ENCODE assay signal across 16 mouse cellular contexts in the genomic region with DNA sequence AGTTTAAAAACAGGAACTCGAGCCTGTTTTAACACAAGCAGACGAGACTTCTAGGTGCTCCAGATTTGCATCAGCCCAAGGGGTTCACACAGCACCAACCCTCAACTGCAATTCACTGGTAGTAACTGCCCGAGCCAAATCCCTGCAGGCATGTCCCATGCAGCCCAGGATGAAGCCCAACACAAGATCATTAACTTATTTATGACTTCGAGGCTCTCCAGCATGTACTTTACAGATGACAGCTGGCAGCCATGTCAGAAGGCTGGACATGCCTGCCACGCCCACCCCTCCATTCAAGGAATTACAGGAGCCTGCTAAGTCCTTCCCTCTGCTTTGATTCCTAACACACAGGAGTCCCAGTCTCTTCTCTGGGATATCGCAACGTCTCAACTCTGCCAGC. TPM values are rescaled to one million over a fixed set of nuclear protein-coding genes. Genes with fewer than 3 reads are reported as not detected.
A peak's percentile ranks its signal among the peaks of the same experiment; 100 is the strongest.
DNase-seq lines count a peak whose midpoint lies in the region; ATAC-seq and TF ChIP-seq lines count a peak whose summit lies in the region.
"Had no signal": no experiment of that assay in that cellular context is flagged by ENCODE, and none has a peak within 500 bp of the region (broad histone marks: within the 10 kb centered on the region; RNA-seq: fewer than 3 reads in every experiment).

No protein-coding gene starts in this region.

- no peak overlapping the region for H3K4me2 ChIP-seq in forebrain, embryonic 14.5 days (ENCODE audit: low read length)
- no peak overlapping the region for H3K4me2 ChIP-seq in forebrain, embryonic 12.5 days
- no peak overlapping the region for H3K4me2 ChIP-seq in midbrain, postnatal 0 days (ENCODE audit: low read depth, low read length, poor library complexity, severe bottlenecking)
- H3K4me2 ChIP-seq in midbrain, embryonic 15.5 days = no peak overlapping the region
- H3K4me2 ChIP-seq in stomach, embryonic 16.5 days (ENCODE audit: low read depth, low read length) = no peak overlapping the region
- H3K4me2 ChIP-seq: embryonic facial prominence, embryonic 12.5 days had no signal

- TF ChIP-seq POLR2A in kidney, adult 2 months (IDR thresholded peaks at IDR 0.05; ENCODE audit: low read depth, low read length) = no peak

- H3K9ac ChIP-seq in forebrain, embryonic 14.5 days (ENCODE audit: low read length) = no peak overlapping the region
- no peak overlapping the region for H3K9ac ChIP-seq in forebrain, embryonic 12.5 days
- H3K9ac ChIP-seq in midbrain, postnatal 0 days (replicated peaks; ENCODE audit: low read length, poor library complexity, severe bottlenecking) = 0 out of 2 replicates have a peak overlapping the region, but pooled peaks have one; percentile 33
- H3K9ac ChIP-seq in midbrain, embryonic 15.5 days = no peak overlapping the region
- no peak overlapping the region for H3K9ac ChIP-seq in stomach, embryonic 16.5 days (ENCODE audit: low read length)
- H3K9ac ChIP-seq: embryonic facial prominence, embryonic 12.5 days had no signal

- TF ChIP-seq CTCF in kidney, adult 2 months (conservative IDR thresholded peaks at IDR 0.05; ENCODE audit: insufficient read depth, insufficient read length, low read depth, low read length) = no peak
- no peak for TF ChIP-seq CTCF in midbrain, postnatal 0 days (IDR thresholded peaks at IDR 0.05)

- ATAC-seq in forebrain, embryonic 14.5 days = peak; percentile 19; the same call in 1 of the 2 replicates
- no peak for ATAC-seq in forebrain, embryonic 12.5 days (ENCODE audit: low FRiP score)
- ATAC-seq in midbrain, postnatal 0 days (ENCODE audit: low FRiP score) = no peak
- no peak for ATAC-seq in midbrain, embryonic 15.5 days (replicated peaks)
- no peak for ATAC-seq in stomach, embryonic 16.5 days (ENCODE audit: insufficient read depth, low FRiP score)
- ATAC-seq: midbrain, embryonic 16.5 days had no signal

- no peaks in the 10 kb centered on the region for H3K27me3 ChIP-seq in forebrain, embryonic 14.5 days (replicated peaks; ENCODE audit: control insufficient read depth, insufficient read depth, low read length)
- H3K27me3 ChIP-seq in forebrain, embryonic 12.5 days = no peaks in the 10 kb centered on the region
- no peaks in the 10 kb centered on the region for H3K27me3 ChIP-seq in kidney, adult 2 months (replicated peaks; ENCODE audit: control insufficient read depth, insufficient read depth, low read length)
- no peaks in the 10 kb centered on the region for H3K27me3 ChIP-seq in midbrain, postnatal 0 days (ENCODE audit: insufficient read depth, low read length)
- no peaks in the 10 kb centered on the region for H3K27me3 ChIP-seq in midbrain, embryonic 15.5 days (replicated peaks)
- H3K27me3 ChIP-seq in stomach, embryonic 16.5 days (ENCODE audit: control insufficient read depth, insufficient read depth, low read length) = no peaks in the 10 kb centered on the region
- H3K27me3 ChIP-seq: embryonic facial prominence, embryonic 12.5 days had no signal

- peaks cover 12% of the 10 kb centered on the region; the same call in 1 of the 2 replicates for H3K4me1 ChIP-seq in forebrain, embryonic 14.5 days (ENCODE audit: control insufficient read depth, insufficient read depth, low read length)
- peaks cover 22% of the 10 kb centered on the region for H3K4me1 ChIP-seq in forebrain, embryonic 12.5 days
- H3K4me1 ChIP-seq in kidney, adult 2 months (ENCODE audit: control insufficient read depth, insufficient read depth, low read length) = peaks cover 12% of the 10 kb centered on the region
- H3K4me1 ChIP-seq in midbrain, postnatal 0 days (ENCODE audit: insufficient read depth, low read length) = peaks cover 9% of the 10 kb centered on the region
- peaks cover 21% of the 10 kb centered on the region for H3K4me1 ChIP-seq in midbrain, embryonic 15.5 days
- peaks cover 32% of the 10 kb centered on the region for H3K4me1 ChIP-seq in stomach, embryonic 16.5 days (ENCODE audit: control insufficient read depth, insufficient read depth, low read length)

- DNase-seq in forebrain, embryonic 14.5 days (ENCODE audit: low spot score) = peak; percentile 23
- peak; percentile 22 to 35 for DNase-seq in kidney, postnatal 4 days
- no peak for DNase-seq in kidney, adult 2 months
- DNase-seq in midbrain, postnatal 0 days (ENCODE audit: low spot score) = peak; percentile 28
- DNase-seq in adrenal gland, adult 2 months = no peak
- DNase-seq: cerebellum, postnatal 25 days; gastrocnemius, postnatal 25 days; kidney, postnatal 25 days; liver; thymus, adult 18-20 months had no signal

- no peaks in the 10 kb centered on the region for H3K9me3 ChIP-seq in forebrain, embryonic 14.5 days (replicated peaks; ENCODE audit: control insufficient read depth, low read length)
- no peaks in the 10 kb centered on the region for H3K9me3 ChIP-seq in forebrain, embryonic 12.5 days
- no peaks in the 10 kb centered on the region for H3K9me3 ChIP-seq in midbrain, postnatal 0 days (ENCODE audit: low read length)
- H3K9me3 ChIP-seq in midbrain, embryonic 15.5 days = no peaks in the 10 kb centered on the region
- H3K9me3 ChIP-seq in stomach, embryonic 16.5 days (replicated peaks; ENCODE audit: control insufficient read depth, low read length) = no peaks in the 10 kb centered on the region
- H3K9me3 ChIP-seq: embryonic facial prominence, embryonic 12.5 days; hindbrain, embryonic 10.5 days had no signal

- no peak overlapping the region for H3K27ac ChIP-seq in forebrain, embryonic 14.5 days (ENCODE audit: low read depth, low read length)
- H3K27ac ChIP-seq in forebrain, embryonic 12.5 days = no peak overlapping the region
- no peak overlapping the region for H3K27ac ChIP-seq in kidney, adult 2 months (ENCODE audit: insufficient read depth, low read depth, low read length)
- H3K27ac ChIP-seq in midbrain, postnatal 0 days (ENCODE audit: low read depth, low read length) = no peak overlapping the region
- no peak overlapping the region for H3K27ac ChIP-seq in midbrain, embryonic 15.5 days
- peak overlapping the region; percentile 21; the same call in 1 of the 2 replicates for H3K27ac ChIP-seq in stomach, embryonic 16.5 days (ENCODE audit: low read length)

- H3K36me3 ChIP-seq in forebrain, embryonic 14.5 days (ENCODE audit: control insufficient read depth, insufficient read depth, low read length) = no peaks in the 10 kb centered on the region
- no peaks in the 10 kb centered on the region for H3K36me3 ChIP-seq in forebrain, embryonic 12.5 days (replicated peaks)
- no peaks in the 10 kb centered on the region for H3K36me3 ChIP-seq in kidney, adult 2 months (ENCODE audit: control insufficient read depth, insufficient read depth, low read length)
- no peaks in the 10 kb centered on the region for H3K36me3 ChIP-seq in midbrain, postnatal 0 days (ENCODE audit: insufficient read depth, low read length)
- H3K36me3 ChIP-seq in midbrain, embryonic 15.5 days (replicated peaks) = no peaks in the 10 kb centered on the region
- H3K36me3 ChIP-seq in stomach, embryonic 16.5 days (ENCODE audit: control insufficient read depth, insufficient read depth, low read length) = no peaks in the 10 kb centered on the region
- H3K36me3 ChIP-seq: embryonic facial prominence, embryonic 12.5 days; hindbrain, embryonic 10.5 days had no signal

- no peak overlapping the region for H3K4me3 ChIP-seq in forebrain, embryonic 14.5 days (ENCODE audit: low read depth, low read length)
- no peak overlapping the region for H3K4me3 ChIP-seq in forebrain, embryonic 12.5 days (replicated peaks)
- H3K4me3 ChIP-seq in kidney, adult 2 months (ENCODE audit: insufficient read depth, low read depth, low read length) = no peak overlapping the region
- no peak overlapping the region for H3K4me3 ChIP-seq in midbrain, postnatal 0 days (ENCODE audit: low read depth, low read length)
- H3K4me3 ChIP-seq in midbrain, embryonic 15.5 days = no peak overlapping the region
- H3K4me3 ChIP-seq in stomach, embryonic 16.5 days (replicated peaks; ENCODE audit: low read length) = no peak overlapping the region
- H3K4me3 ChIP-seq: embryonic facial prominence, embryonic 12.5 days; hindbrain, embryonic 10.5 days had no signal

- WGBS in forebrain, embryonic 14.5 days = 68% methylated on average over 7 of the region's 7 CpGs
- 78% methylated on average over 7 of the region's 7 CpGs for WGBS in forebrain, embryonic 12.5 days
- 42% methylated on average over 7 of the region's 7 CpGs for WGBS in kidney, adult 2 months
- 45% methylated on average over 7 of the region's 7 CpGs for WGBS in midbrain, postnatal 0 days
- 47% methylated on average over 7 of the region's 7 CpGs for whole genome bisulfite sequencing in midbrain, embryonic 15.5 days
- 48% methylated on average over 7 of the region's 7 CpGs for WGBS in stomach, embryonic 16.5 days

RNA-seq across cellular contexts. Expression of gene Map4k3, which starts 29.4 kb away (rescaled TPM):
- 29.0 and 30.7 TPM in 2 replicates for polyA plus RNA-seq in forebrain, embryonic 14.5 days (2014; fragmentation: Nextera tagmentation; extraction: Ambion mirVana)
- polyA plus RNA-seq in forebrain, embryonic 12.5 days (2016; fragmentation: Nextera tagmentation; extraction: Ambion mirVana) = 29.4 and 34.1 TPM in 2 replicates
- polyA plus RNA-seq in kidney, adult 2 months (2012; rRNA removed) = 16.4 and 19.4 TPM in 2 replicates
- total RNA-seq in midbrain, postnatal 0 days (2014; rRNA removed) = 60.9 and 64.5 TPM in 2 replicates
- polyA plus RNA-seq in midbrain, postnatal 0 days (2015; fragmentation: Nextera tagmentation; extraction: Ambion mirVana) = 16.9 and 17.3 TPM in 2 replicates
- 26.5 and 26.8 TPM in 2 replicates for polyA plus RNA-seq in midbrain, embryonic 15.5 days (2015; fragmentation: Nextera tagmentation; extraction: Ambion mirVana)
- 20.0 and 21.5 TPM in 2 replicates for polyA plus RNA-seq in stomach, embryonic 16.5 days (2015; fragmentation: Nextera tagmentation; extraction: Ambion mirVana)
- total RNA-seq in adrenal gland, adult 2 months (2021) = 10 to 100 TPM; 38.0 to 46.4 TPM
- polyA plus RNA-seq in adrenal gland, adult 2 months (2012; rRNA removed) = 46.5 and 47.2 TPM in 2 replicates

Comparison
In these comparisons a context has a peak if more than half of its experiments do, and no peak if none do; other contexts are left out.
1. DNase-seq: peak in forebrain, embryonic 14.5 days (single experiment), kidney, postnatal 4 days (2 of 2) and midbrain, postnatal 0 days (single experiment); none in kidney, adult 2 months (single experiment) and adrenal gland, adult 2 months (single experiment).